Mouse (Mus musculus) gastrocnemius, postnatal 14 days (tissue): ENCODE measurements around the gene Man2a1. TPM values are rescaled to one million over a fixed set of nuclear protein-coding genes. Genes with fewer than 3 reads are reported as not detected.

Experiments used
- DNase-seq: peaks from one replicate; pipeline ENCODE4 v3.0.0; 2021; ENCODE audit warnings: mixed read lengths
- intact Hi-C: fragments of 180-260 bp; cut with DNase I; formaldehyde crosslinking; loops from one replicate; pipeline ENCODE4 v1.15.1; 2025; ENCODE audit warnings: low total_unique reads
- total RNA-seq, 2 experiments: library from RNA; stranded (reverse); gene quantifications; 2 replicates each; pipeline ENCODE4 v1.2.3; 2021

Gene Man2a1
- total RNA-seq, 2 experiments from 2014 or later = 17.2 to 20.3 TPM

DNA sequence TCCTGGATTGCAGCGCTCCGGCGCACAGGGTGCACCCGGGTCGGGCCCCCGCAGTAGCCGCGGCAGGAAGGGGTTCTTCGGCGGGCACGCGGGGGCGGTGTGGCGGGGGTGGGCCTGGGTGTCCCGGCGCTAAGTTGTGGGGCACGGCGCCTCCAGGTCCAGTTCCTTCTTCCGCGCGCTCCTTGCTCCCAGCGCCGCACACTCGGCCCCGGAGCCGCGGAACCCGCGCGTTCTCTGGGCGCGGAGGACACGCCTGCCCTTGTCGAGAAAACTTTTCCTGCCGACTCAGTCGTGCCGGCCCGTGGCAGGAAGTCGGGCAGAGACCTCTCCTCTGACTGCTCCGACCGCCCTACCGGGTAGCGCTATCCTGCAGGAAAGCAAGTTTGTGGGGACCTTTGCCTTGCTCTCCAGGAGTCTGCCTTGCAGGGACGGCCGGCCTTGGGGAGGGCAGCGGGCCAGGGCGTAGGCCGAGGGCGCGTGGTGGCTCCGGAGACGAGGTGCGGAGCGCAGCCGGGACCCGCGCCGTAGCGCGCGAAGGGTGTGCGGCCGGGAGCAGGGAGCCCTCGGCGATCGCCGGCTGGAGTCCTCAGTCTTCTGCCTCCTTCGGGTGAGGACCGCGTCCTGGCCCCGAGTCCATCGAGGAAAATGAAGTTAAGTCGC, 685 bp downstream of the Man2a1 start:
- peak; percentile 73 for DNase-seq
- intact Hi-C loops = no loop called here

DNA sequence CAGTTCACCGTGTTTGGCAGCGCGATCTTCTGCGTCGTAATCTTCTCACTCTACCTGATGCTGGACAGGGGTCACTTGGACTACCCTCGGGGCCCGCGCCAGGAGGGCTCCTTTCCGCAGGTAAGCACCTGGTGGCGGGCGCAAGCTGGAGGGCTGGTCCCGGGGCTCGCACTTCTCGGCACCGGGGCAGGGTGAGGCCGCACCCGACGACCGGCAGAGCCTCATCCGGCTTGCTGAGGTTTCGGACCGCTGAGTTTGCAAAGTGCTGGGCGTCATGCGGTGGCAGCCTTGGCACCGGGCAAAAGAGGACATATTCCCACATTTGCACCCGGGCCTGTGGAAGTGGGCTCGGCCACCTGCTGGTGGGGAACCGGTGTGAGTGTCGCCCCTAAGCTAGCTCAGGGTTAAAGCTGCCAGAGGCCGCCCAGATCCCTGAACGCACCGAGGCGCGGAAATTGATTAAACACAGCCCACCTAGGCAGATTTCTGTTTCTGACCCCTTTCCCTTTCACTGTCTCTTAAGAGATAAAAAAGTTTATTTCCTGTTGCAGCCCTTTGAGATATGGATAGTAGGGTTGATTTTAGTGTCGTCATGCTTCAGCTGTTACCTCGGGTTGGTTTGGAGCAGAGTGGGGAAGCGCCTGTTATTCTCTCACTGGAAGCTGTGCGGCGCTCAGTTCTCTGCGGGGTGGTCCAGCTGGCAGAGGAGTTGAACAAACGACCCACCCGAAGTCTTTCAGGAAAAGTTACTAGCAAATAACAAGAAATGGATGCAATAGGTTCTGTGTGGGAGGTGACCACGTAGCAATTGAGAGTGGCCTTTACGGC, 1.4 kb downstream of the Man2a1 start:
- peak; percentile 66 for DNase-seq
- intact Hi-C loops = no loop called here

DNA sequence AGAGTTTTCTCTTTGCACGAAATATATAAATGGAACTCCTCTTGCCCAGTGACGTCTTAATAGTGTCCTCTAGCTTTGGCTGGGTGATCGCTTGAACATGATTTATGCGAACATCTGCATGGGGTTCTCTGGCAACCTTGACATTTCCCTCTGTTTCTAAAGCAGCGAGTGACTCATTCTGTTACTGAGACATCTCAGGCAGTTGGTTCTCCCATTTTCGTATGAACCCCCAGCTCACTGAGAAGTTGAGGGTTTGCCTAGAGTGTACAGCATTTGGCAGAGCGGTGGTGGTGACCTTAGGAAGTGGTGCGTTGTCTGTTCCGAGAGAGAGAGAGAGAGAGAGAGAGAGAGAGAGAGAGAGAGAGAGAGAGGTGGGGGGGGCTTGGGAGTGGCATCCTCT, 2.6 kb downstream of the Man2a1 start:
- DNase-seq = no peak
- intact Hi-C loops = no loop called here

DNA sequence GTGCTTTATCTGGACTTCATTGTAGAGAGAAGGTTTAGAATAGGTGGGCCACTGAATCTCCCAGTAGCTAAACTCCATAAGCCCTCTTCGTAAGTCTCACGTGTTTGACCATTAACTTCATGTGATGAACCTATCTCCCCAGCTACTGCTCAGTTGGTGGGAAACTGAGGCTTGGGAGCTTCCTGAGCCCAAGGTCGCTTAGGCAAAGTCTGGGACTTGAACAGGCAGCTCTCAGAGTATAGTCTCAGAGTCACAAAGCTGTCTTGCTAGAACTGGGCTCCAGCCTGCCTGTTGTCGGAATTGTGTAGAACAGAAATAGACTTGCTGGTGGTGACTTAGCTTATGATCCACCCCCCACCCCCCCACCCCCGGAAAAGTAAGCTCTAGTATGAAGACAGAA, 3.0 kb downstream of the Man2a1 start:
- no peak for DNase-seq
- intact Hi-C loops = no loop called here

DNA sequence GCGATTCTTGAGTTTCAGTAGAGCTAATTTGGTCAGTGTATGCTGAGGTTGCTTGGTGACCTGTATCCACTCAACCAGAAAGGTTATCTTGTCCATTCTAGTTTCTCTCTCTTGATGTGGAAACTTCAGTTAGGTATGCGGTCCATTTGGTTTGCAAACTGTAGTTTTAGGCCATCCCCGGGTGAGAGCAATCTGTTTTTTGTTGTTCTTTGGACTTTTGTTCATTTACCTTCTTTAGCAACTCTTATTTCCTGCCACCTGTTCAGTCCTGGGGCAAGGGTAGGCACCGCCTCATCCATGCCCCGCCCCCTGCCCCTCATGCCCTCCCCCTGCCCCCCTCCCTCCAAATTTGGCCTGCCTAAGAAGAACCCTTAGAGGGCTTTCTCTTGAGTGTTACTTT, 3.6 kb downstream of the Man2a1 start:
- intact Hi-C loops = no loop called here
- no peak for DNase-seq

DNA sequence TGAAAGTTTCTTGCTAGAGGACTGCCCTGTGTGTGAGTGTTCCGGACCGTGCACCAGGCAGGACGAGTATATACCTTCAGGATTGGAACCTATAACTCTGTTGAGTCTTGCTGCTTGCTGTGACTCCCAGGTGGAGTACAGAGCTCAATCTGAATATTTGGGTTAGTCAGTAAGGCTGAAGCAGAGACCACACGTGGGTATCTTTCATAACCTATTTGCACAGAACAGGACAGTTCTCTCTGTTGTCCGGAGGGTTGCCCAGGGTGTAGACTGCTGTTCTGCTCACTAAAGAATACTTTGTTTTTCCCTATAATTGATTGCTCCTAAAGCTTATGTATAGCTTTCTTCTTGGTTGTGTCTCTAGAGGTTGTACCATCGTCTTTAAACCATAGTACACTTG, 7.7 kb downstream of the Man2a1 start:
- intact Hi-C loops = no loop called here
- no peak for DNase-seq

DNA sequence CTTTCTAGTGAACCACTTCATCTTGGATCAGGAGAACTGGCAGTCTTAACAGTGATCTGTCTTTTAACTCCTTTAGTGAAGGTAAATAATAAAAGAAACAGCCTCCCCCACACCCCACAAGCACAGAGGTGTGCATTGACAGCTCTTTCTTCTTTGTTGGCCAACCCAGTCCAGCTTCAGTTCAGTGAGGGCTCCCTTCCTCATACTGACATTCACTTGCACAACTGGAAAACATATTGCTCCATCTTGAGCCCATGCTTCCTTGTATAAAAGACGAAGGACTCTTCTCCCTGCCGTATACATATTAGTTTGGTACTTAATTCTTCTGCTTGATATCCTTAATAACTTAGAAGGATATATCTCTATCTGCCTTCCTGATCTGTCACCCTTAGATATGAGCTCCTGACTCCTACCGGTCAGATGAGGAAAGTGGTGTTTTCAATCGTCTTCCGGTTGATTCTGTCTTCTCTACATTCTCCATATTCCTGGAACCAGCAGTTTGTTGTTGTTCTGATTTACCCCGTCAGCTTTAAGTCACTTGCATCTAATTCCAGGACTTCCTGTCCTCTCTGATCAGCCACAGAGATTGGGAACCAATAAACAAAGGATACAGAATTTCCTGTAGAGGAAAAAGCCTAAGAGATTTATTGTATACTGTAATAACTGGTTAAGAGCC, 8.5 kb downstream of the Man2a1 start:
- no peak for DNase-seq
- intact Hi-C loops = no loop called here

DNA sequence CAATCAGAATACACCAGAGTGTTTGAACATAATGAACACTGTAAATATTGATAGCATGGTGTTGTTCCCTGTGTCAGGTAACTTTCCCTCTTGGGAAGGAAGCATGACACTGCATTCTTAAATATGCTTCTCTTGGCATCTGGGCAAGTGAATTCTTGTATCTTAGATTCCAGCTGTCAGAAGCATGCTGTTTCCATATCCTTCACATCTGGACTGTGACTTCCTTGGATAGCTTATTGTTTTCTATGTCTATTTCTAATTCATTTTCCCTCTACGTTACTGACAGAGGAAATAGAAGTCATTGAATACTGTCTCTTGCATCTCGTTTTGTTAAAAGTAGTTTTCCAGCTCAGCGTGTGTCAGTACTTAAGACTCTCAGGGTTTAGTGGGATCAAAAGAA, 9.2 kb downstream of the Man2a1 start:
- no peak for DNase-seq
- intact Hi-C loops = no loop called here

DNA sequence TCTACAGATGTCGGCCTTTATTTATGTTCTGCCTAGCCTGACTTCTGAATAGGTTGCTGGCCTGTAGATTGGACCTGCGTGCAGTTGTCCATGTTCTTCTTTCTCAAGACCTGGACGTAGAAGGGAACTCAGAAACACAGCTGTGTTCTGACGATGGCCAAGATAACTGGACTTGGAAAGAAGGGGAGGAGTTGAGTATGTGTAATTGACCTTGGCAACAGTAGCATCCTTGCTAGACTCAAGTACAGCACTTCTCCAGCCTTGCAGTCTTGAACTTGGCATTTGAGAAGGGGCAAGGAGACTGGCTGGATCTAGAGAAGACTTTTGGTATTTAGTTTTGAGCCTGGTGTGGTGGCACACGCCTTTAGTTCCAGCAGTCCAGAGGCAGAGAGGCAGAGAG, 10.9 kb downstream of the Man2a1 start:
- intact Hi-C loops = no loop called here
- no peak for DNase-seq

DNA sequence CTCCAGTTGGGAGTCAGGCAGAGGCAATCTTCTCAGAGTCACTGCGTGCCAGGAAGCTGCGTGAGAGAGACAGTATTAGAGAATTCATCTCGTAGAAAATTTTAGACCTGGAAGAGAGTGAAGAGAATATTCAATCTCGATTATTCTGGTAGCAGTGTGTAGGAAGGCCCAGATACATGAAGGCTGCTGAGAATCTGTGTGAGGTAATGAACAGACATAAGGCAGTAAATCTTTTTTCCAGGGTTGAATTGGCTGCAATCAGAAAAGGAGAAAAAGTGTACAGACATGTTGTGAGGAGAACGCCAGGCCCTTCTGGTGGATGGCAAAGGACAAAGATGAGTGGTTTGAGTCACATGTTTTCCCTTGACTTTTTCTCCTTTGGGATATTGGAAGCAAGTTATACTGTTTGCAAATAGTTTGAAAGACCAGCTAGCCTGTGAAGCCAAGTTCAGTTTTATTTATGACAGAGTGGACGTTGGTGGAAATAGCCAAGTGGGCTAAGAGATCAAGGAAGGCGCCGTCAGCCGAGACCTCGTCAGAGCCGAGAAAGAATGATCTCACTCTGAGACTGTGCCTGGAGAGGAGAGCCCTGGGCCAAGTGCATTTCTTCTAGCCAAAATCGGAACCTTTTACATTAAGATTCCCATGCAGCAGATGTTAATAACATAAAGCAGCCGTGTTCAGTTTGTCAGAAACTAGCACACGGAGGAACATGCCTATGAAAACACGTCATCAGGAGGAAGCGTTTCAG, 11.8 kb downstream of the Man2a1 start:
- DNase-seq = peak; percentile 61
- intact Hi-C loops = no loop called here

DNA sequence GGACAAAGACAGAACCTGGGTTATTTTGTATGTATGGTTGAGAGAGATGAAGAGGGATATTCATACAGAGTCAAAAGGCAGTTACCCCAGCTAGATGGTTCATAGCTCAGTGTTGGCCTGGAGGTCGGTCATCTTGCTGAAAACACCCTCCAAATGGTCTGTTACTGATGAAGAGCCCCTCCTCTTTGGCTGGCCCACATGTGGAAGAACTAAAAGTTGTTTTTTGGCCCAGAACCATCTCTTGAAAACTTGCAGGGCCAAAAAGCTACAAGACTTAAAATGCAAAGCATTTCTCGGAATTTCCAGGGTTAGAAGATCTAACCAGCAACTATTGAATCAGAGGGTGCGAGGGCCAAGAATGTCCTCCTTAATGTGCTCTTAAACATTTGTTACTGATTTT, 12.4 kb downstream of the Man2a1 start:
- intact Hi-C loops = no loop called here
- DNase-seq = no peak

DNA sequence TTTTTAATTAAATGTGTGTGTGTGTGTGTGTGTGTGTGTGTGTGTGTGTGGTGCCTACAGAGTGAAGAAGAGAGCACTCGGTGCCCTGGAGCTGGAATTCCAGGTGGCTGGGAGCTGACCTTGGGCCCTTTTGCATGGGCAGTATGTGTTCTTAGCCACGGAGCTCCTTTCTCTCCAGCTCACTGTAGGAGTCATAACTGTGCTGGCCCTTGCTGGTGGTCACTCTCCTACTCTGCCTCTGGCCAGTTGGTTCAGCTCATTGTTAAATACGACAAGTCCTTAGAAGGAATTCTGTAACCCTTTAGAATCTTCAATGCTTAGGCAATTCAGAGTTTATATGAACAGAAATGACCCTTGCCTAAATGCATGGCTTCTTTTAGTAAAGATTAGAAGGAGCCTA, 12.8 kb downstream of the Man2a1 start:
- intact Hi-C loops = no loop called here
- DNase-seq = no peak

DNA sequence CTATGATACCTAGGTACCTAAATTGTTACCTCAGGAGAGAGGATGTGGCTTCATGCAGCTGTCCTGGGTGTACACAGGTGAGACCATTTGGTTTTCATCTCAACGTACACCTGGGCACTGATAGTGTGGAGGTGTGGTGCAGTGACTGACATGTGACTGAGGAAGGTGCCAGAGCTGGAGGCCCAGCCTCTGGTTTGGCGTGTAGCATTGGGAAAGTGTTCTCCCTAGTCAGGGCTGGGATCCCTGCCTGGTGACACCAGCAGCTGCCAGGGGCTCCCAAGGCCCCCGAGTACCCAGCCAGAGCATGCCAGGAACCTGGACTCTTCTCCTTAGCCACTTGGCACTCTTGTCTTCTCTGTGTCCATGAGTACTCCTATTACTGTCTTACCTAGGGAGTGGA, 14.3 kb downstream of the Man2a1 start:
- DNase-seq = no peak
- intact Hi-C loops = no loop called here

DNA sequence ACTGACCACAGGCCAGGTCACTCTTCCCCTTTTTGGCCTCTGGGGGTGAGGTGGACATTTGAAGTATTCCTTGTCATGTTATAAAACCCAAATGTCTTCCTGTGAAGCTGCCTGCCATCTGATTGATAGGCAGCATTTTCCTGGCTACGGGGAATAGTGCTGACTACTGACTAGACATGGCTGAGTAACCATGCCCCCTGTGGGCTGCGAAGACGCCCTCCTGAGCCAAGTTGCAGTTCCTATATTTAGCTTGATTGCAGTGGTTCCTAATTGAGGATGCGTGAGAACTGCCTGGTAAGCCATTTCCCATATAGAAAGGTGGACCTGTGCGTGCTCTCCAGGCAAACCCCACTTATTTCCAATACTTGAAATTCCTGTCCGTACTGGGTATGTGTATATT, 14.9 kb downstream of the Man2a1 start:
- DNase-seq = no peak
- intact Hi-C loops = no loop called here

DNA sequence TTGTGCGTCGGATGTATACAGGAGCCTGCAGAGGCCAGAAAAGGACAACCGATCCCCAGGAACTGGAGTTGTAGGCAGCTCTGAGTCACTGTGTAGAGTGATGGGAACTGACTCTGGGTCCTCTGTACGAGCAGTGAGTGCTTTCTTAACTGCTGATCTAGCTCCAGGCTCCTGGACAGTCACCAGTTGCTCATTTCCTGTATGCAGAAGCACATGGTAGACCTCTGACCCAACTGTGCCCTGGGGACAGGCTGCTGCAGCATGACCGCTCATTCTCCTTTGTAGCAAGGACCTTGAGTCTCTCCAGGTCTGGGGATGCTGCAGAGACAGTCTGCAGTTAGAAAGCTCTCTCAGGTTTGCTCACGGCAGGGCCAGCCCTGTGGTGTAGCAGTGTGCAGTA, 15.7 kb downstream of the Man2a1 start:
- intact Hi-C loops = no loop called here
- no peak for DNase-seq

DNA sequence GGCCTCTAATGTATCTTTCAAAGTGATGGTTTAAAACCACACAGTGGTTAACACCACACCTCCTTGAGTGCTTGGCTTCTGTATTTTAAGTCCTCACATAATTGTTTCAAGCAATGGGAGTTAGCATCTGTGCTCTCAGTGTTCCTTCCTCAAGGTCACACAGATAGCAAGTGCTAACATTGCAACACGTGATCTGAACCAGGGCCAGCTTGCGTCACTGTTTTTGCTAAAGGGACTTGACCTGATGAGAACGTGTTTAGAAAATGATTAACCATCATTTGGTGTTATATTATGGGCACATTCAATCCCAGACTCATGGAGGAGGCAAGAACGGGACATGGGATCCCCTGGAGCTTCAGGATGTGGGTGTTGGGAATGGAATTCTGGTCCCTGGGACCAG, 17.3 kb downstream of the Man2a1 start:
- intact Hi-C loops = no loop called here
- DNase-seq = no peak

DNA sequence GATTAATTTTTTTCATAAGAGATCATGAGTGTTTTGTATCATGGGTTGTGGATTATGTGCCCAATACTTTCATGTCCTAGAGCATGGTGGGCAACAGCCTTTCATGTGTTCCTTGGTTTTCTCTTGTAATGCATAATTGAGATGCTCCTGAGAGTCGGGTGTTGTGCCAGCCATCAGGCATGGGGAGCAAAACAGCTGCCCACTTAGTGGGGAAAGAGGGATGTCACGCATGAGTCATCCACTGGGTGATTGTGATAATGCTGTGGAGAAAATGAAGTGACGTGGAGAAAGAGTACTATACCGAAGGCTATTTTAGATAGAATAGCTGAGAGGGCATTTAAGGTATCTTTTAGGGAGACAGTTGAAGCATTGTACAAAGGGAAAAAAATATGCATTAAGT, 18.5 kb downstream of the Man2a1 start:
- intact Hi-C loops = no loop called here
- DNase-seq = no peak

DNA sequence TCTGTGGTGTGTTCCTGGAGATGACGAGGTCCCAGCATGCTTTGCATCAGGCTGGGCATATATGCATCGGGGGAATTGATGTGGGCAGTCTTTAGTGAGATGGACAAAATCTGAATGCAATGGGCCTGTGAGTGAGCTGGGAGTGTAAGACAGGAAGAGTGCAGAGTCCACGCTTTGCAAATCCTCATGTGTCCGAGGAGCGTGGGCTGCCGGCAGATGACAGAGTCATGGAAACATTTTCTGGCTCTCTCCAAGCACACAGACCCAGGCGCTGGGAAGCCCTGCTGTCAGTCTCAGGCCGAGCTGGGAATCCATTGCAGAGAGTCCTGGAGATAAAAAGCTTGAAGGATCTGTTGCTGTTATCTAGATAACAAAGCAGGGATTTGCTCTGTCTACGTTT, 19.6 kb downstream of the Man2a1 start:
- intact Hi-C loops = no loop called here
- no peak for DNase-seq

DNA sequence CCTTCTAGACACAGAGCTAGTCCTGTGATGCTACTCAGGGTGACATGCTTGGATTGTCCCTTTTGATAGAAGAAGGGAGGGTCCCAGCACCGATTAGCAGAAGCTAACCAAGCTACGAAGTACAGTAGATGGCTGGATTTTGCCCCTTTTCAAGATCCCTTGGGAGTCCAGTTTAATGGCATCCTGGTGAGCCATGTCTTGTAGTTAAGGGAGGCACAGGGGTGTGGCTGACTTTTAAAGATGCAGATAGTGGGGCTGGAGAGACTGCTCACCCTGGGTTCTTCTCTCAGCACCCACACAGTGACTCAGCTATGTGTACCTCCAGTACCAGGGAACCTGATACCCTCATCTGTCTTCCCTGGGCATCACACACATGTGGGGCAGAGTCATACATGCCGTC, 20.1 kb downstream of the Man2a1 start:
- intact Hi-C loops = no loop called here
- no peak for DNase-seq

DNA sequence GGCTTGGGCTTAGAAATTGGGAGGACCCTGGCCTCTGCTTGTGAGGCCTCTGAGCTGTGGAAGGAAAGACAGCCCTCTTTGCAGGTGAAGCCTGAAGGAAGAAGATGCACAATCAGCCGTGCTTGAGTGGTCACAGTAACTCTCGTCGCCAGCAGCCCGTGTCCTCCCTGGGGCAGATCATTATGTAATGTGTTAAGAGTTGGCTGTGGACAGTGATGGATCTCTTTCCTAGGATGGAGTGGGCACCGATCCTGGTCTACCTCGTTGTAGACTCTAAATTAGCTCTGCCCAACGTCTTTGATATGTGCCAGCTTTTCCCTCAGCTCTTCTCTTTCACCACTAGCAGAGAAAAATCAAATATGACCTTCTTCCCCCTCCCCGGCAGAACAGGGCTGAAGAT, 20.7 kb downstream of the Man2a1 start:
- intact Hi-C loops = no loop called here
- DNase-seq = no peak
